Mouse (Mus musculus): ENCODE measurements at regions not wholly inside any gene's neighbourhood (a gene's known extent, or its start where the extent isn't known, plus 50 kb on each side); places are given as distances from the start of the nearest gene placed in this dataset.

- TF ChIP-seq CTCF (IDR thresholded peaks at IDR 0.05; ENCODE audit: borderline replicate concordance, extremely low read depth, insufficient read depth, insufficient read length) (no peak), POLR2A (IDR thresholded peaks at IDR 0.05; ENCODE audit: borderline replicate concordance, extremely low read depth, insufficient read depth, insufficient read length, poor library complexity, severe bottlenecking) (no peak)
Measured at GRCm38 (mm10) chr9:113195556-113195955, 512.5 kb downstream of the Pdcd6ip start.
